Mouse (Mus musculus): ENCODE data around the gene Vmn1r155. TPM values are rescaled to one million over a fixed set of nuclear protein-coding genes. Genes with fewer than 3 reads are reported as not detected.
"Not testable (repeated sequence)": the region's sequence is repeated elsewhere in the genome, so short reads cannot be mapped to it uniquely, and the experiment has no call there.

The Vmn1r155 gene
- polyA plus RNA-seq (2012; fragmentation: generic; extraction: Trizol), result not detected

- not testable (repeated sequence) for H3K4me3 ChIP-seq; H3K79me2 ChIP-seq (ENCODE audit: control insufficient read depth, insufficient read depth); H3K4me2 ChIP-seq (ENCODE audit: low read depth); H3K27me3 ChIP-seq (ENCODE audit: control insufficient read depth, insufficient read depth, insufficient read length); H3ac ChIP-seq (ENCODE audit: control insufficient read depth, insufficient read length); H3K36me3 ChIP-seq (ENCODE audit: control insufficient read depth, insufficient read depth)
These were observed at the start of gene Vmn1r155 for GRCm38 (mm10) chr7:22657718-22658117. Gene Vmn1r155, plus strand, starts transcription at chr7:22658018.

GRCm38 (mm10) chr7:22692217-22692616 lies 34.4 kb downstream of the Vmn1r155 start, which contains the start of gene Gm8693:
Gene Gm8693, minus strand, starts transcription at chr7:22692317.
- H3K36me3 ChIP-seq (ENCODE audit: control insufficient read depth, insufficient read depth); H3K4me2 ChIP-seq (ENCODE audit: low read depth); H3K79me2 ChIP-seq (ENCODE audit: control insufficient read depth, insufficient read depth); H3K4me3 ChIP-seq; H3ac ChIP-seq (ENCODE audit: control insufficient read depth, insufficient read length); H3K27me3 ChIP-seq (ENCODE audit: control insufficient read depth, insufficient read depth, insufficient read length): not testable (repeated sequence)

Other genes with a start within 250 kb of the Vmn1r155 start
- gene Vmn1r148, start 244.4 kb upstream of the Vmn1r155 start, polyA plus RNA-seq (2012; fragmentation: generic; extraction: Trizol), result not detected
- gene Vmn1r149, start 219.8 kb upstream of the Vmn1r155 start, polyA plus RNA-seq (2012; fragmentation: generic; extraction: Trizol), result not detected
- not detected for gene Gm10665, start 193.9 kb upstream of the Vmn1r155 start, polyA plus RNA-seq (2012; fragmentation: generic; extraction: Trizol)
- gene Vmn1r151, start 158.3 kb upstream of the Vmn1r155 start, polyA plus RNA-seq (2012; fragmentation: generic; extraction: Trizol), result not detected
- gene Vmn1r152, start 135.1 kb upstream of the Vmn1r155 start, polyA plus RNA-seq (2012; fragmentation: generic; extraction: Trizol), result not detected
- not detected for gene Gm8677, start 123.1 kb upstream of the Vmn1r155 start, polyA plus RNA-seq (2012; fragmentation: generic; extraction: Trizol)
- gene Gm4201, start 92.7 kb upstream of the Vmn1r155 start, polyA plus RNA-seq (2012; fragmentation: generic; extraction: Trizol), result not detected
- gene Gm4565, start 69.9 kb upstream of the Vmn1r155 start, polyA plus RNA-seq (2012; fragmentation: generic; extraction: Trizol), result not detected
- not detected for gene Gm8693, start 34.3 kb downstream of the Vmn1r155 start, polyA plus RNA-seq (2012; fragmentation: generic; extraction: Trizol)
- not detected for gene Gm4567, start 61.7 kb downstream of the Vmn1r155 start, polyA plus RNA-seq (2012; fragmentation: generic; extraction: Trizol)
- not detected for gene Vmn1r157, start 103.7 kb downstream of the Vmn1r155 start, polyA plus RNA-seq (2012; fragmentation: generic; extraction: Trizol)
- gene Vmn1r158, start 132.8 kb downstream of the Vmn1r155 start, polyA plus RNA-seq (2012; fragmentation: generic; extraction: Trizol), result not detected
- gene Vmn1r159, start 185.6 kb downstream of the Vmn1r155 start, polyA plus RNA-seq (2012; fragmentation: generic; extraction: Trizol), result not detected
- gene Vmn1r160, start 213.2 kb downstream of the Vmn1r155 start, polyA plus RNA-seq (2012; fragmentation: generic; extraction: Trizol), result not detected

Data from myocyte (in vitro differentiated cells).